Mouse (Mus musculus) MEL (cell line): ENCODE results near the gene Scarb1. TPM values are rescaled to one million over a fixed set of nuclear protein-coding genes. Genes with fewer than 3 reads are reported as not detected.

Experiments
- DNase-seq: peaks from one replicate; pipeline ENCODE4 v3.0.0; 2011; ENCODE audit warnings: low read depth, low spot score
- H3K27ac ChIP-seq: 2 replicates; pipeline ENCODE4 v1.5.1; 2012; ENCODE audit warnings: low read depth, mild to moderate bottlenecking, control low read depth, low read length, moderate library complexity; ENCODE audit not compliant: control insufficient read depth
- H3K27me3 ChIP-seq, 2 experiments: fragments of 150-350 bp in 1 of 2; sonication (generic) in 1 of 2; 2 replicates each; pipeline ENCODE4 v1.6.1; 2012; ENCODE audit warnings: low read length in 2 of 2, mild to moderate bottlenecking in 2 of 2, improper control_type of control experiment in 1 of 2, moderate library complexity in 1 of 2; ENCODE audit not compliant: insufficient read depth in 2 of 2, control insufficient read depth in 1 of 2
- H3K36me3 ChIP-seq, 2 experiments: 2 replicates each; pipeline ENCODE4 v1.6.1; 2012 to 2014; ENCODE audit warnings: low read length in 2 of 2, improper control_type of control experiment in 1 of 2, inconsistent platforms in 1 of 2, mild to moderate bottlenecking in 1 of 2; ENCODE audit not compliant: insufficient read depth in 2 of 2, control insufficient read depth in 1 of 2
- H3K4me1 ChIP-seq, 2 experiments: fragments of 150-350 bp in 1 of 2; sonication (generic) in 1 of 2; 2 replicates each; pipeline ENCODE4 v1.6.1; 2012; ENCODE audit warnings: low read length in 2 of 2, improper control_type of control experiment in 1 of 2, mild to moderate bottlenecking in 1 of 2; ENCODE audit not compliant: insufficient read depth in 2 of 2, control insufficient read depth in 1 of 2
- H3K4me3 ChIP-seq, 2 experiments: fragments of 150-350 bp in 1 of 2; sonication (generic) in 1 of 2; 2 replicates each; pipeline ENCODE4 v1.5.1; 2012; ENCODE audit warnings: low read depth in 2 of 2, low read length in 2 of 2, mild to moderate bottlenecking in 2 of 2, moderate library complexity in 2 of 2, control low read depth in 1 of 2, improper control_type of control experiment in 1 of 2; ENCODE audit not compliant: control insufficient read depth in 1 of 2, insufficient read depth in 1 of 2
- H3K79me2 ChIP-seq: 2 replicates; pipeline ENCODE4 v1.6.1; 2012; ENCODE audit warnings: mild to moderate bottlenecking, low read length, moderate library complexity; ENCODE audit not compliant: control insufficient read depth, poor library complexity, insufficient read depth
- H3K9ac ChIP-seq: 2 replicates; pipeline ENCODE4 v1.6.1; 2012; ENCODE audit warnings: low read depth, mild to moderate bottlenecking, control low read depth, low read length, moderate library complexity; ENCODE audit not compliant: control insufficient read depth, poor library complexity, severe bottlenecking
- H3K9me3 ChIP-seq: fragments of 150-350 bp; sonication (generic); replicated peaks from 2 replicates; pipeline ENCODE4 v1.6.1; 2012; ENCODE audit warnings: mild to moderate bottlenecking, low read length, improper control_type of control experiment, moderate library complexity; ENCODE audit not compliant: insufficient read depth
- BHLHE40 ChIP-seq: IDR thresholded peaks from 2 replicates; pipeline ENCODE4 v1.6.1; 2012; ENCODE audit warnings: low read depth, mild to moderate bottlenecking, inconsistent platforms, low read length, improper control_type of control experiment, borderline replicate concordance
- CHD1 ChIP-seq: IDR thresholded peaks from 2 replicates; pipeline ENCODE4 v1.6.1; 2012; ENCODE audit warnings: low read depth, mild to moderate bottlenecking, inconsistent platforms, low read length, improper control_type of control experiment
- CHD2 ChIP-seq: IDR thresholded peaks from 2 replicates; pipeline ENCODE4 v1.6.1; 2011; ENCODE audit warnings: low read length, improper control_type of control experiment
- E2F4 ChIP-seq: IDR thresholded peaks from 2 replicates; pipeline ENCODE4 v1.6.1; 2011; ENCODE audit warnings: low read depth, low read length, improper control_type of control experiment, borderline replicate concordance
- EP300 ChIP-seq, 2 experiments: IDR thresholded peaks; 2 replicates each; pipeline ENCODE4 v1.6.1; 2011; ENCODE audit warnings: improper control_type of control experiment in 2 of 2, low read length in 2 of 2, low read depth in 1 of 2, mild to moderate bottlenecking in 1 of 2
- ETS1 ChIP-seq: IDR thresholded peaks from 2 replicates; pipeline ENCODE4 v1.6.1; 2012; ENCODE audit warnings: low read depth, mild to moderate bottlenecking, inconsistent platforms, low read length, improper control_type of control experiment, moderate library complexity
- JUND ChIP-seq: IDR thresholded peaks from 2 replicates; pipeline ENCODE4 v1.6.1; 2011; ENCODE audit warnings: low read depth, mild to moderate bottlenecking, improper control_type of control experiment, low read length
- MAFK ChIP-seq: IDR thresholded peaks from 2 replicates; pipeline ENCODE4 v1.6.1; 2011; ENCODE audit warnings: low read depth, mild to moderate bottlenecking, low read length, improper control_type of control experiment, borderline replicate concordance
- MAX ChIP-seq: IDR thresholded peaks from 2 replicates; pipeline ENCODE4 v1.6.1; 2011; ENCODE audit warnings: low read length, improper control_type of control experiment
- MXI1 ChIP-seq: IDR thresholded peaks from 2 replicates; pipeline ENCODE4 v1.6.1; 2011; ENCODE audit warnings: mild to moderate bottlenecking, low read depth, low read length, improper control_type of control experiment
- MYB ChIP-seq: IDR thresholded peaks from 2 replicates; pipeline ENCODE4 v1.6.1; 2011; ENCODE audit warnings: mild to moderate bottlenecking, low read depth, low read length, improper control_type of control experiment
- NRF1 ChIP-seq: IDR thresholded peaks from 2 replicates; pipeline ENCODE4 v1.6.1; 2014; ENCODE audit warnings: low read depth, mild to moderate bottlenecking, inconsistent platforms, low read length, improper control_type of control experiment, moderate library complexity; ENCODE audit not compliant: poor library complexity, insufficient read depth, severe bottlenecking
- POLR2A ChIP-seq, 2 experiments: IDR thresholded peaks; 2 replicates each; pipeline ENCODE4 v1.6.1; 2011 to 2012; ENCODE audit warnings: low read length in 2 of 2, mild to moderate bottlenecking in 2 of 2, control low read depth in 1 of 2, improper control_type of control experiment in 1 of 2, low read depth in 1 of 2, moderate library complexity in 1 of 2; ENCODE audit not compliant: control insufficient read depth in 1 of 2, insufficient read depth in 1 of 2, poor library complexity in 1 of 2
- RAD21 ChIP-seq: IDR thresholded peaks from 2 replicates; pipeline ENCODE4 v1.6.1; 2011; ENCODE audit warnings: mild to moderate bottlenecking, low read depth, low read length, improper control_type of control experiment
- SIN3A ChIP-seq: IDR thresholded peaks from 2 replicates; pipeline ENCODE4 v1.6.1; 2012; ENCODE audit warnings: low read length, improper control_type of control experiment, inconsistent platforms
- SMC3 ChIP-seq: IDR thresholded peaks from 2 replicates; pipeline ENCODE4 v1.6.1; 2011; ENCODE audit warnings: low read depth, low read length, improper control_type of control experiment
- TAL1 ChIP-seq: IDR thresholded peaks from 2 replicates; pipeline ENCODE4 v1.6.1; 2012; ENCODE audit warnings: mild to moderate bottlenecking, inconsistent platforms, low read length, moderate library complexity, mixed read lengths
- TCF12 ChIP-seq: IDR thresholded peaks from 2 replicates; pipeline ENCODE4 v1.6.1; 2014; ENCODE audit warnings: low read depth, mild to moderate bottlenecking, inconsistent platforms, low read length, improper control_type of control experiment, moderate library complexity
- USF2 ChIP-seq, 2 experiments: IDR thresholded peaks; 2 replicates each; pipeline ENCODE4 v1.6.1; 2011 to 2012; ENCODE audit warnings: improper control_type of control experiment in 2 of 2, low read length in 2 of 2, borderline replicate concordance in 1 of 2, inconsistent platforms in 1 of 2, low read depth in 1 of 2, mild to moderate bottlenecking in 1 of 2; ENCODE audit not compliant: insufficient read depth in 1 of 2
- ZC3H11A ChIP-seq: IDR thresholded peaks from 2 replicates; pipeline ENCODE4 v1.6.1; 2012; ENCODE audit warnings: low read depth, mild to moderate bottlenecking, inconsistent platforms, low read length, improper control_type of control experiment
- ZKSCAN1 ChIP-seq: IDR thresholded peaks from 2 replicates; pipeline ENCODE4 v1.6.1; 2012; ENCODE audit warnings: low read depth, mild to moderate bottlenecking, inconsistent platforms, low read length, improper control_type of control experiment, moderate library complexity
- ZNF384 ChIP-seq: IDR thresholded peaks from 2 replicates; pipeline ENCODE4 v1.6.1; 2012; ENCODE audit warnings: low read depth, mild to moderate bottlenecking, inconsistent platforms, low read length, improper control_type of control experiment
- polyA plus RNA-seq, 2 experiments: library from polyadenylated mRNA; stranded (reverse) in 1 of 2; unstranded in 1 of 2; fragments of >175 nt in 1 of 2; fragments of >200 nt in 1 of 2; gene quantifications; 2 replicates each; pipeline versions ENCODE4 v1.2.1 to v1.2.4; 2012; ENCODE audit warnings: low replicate concordance in 2 of 2, low read depth in 1 of 2; ENCODE audit not compliant: insufficient read length in 2 of 2, insufficient read depth in 1 of 2, missing spikeins in 1 of 2
- total RNA-seq: library from RNA; depleted of rRNA; stranded (reverse); fragments of 300-350 nt; gene quantifications from 2 replicates; pipeline ENCODE4 v1.2.3, GENCODE M21; 2012

The Scarb1 gene
- total and polyA plus RNA-seq, 3 experiments = 53.1 to 98.3 TPM; not detected in 1

GRCm38 (mm10) chr5:125332333-125332732 is 8.6 kb downstream of the Scarb1 start:
- no peaks in the 10 kb centered on the region for H3K9me3 ChIP-seq
- no peak for DNase-seq
- no peak overlapping the region for H3K27ac ChIP-seq
- H3K4me1 ChIP-seq = no peaks in the 10 kb centered on the region
- H3K36me3 ChIP-seq = peaks cover 0 to 4% of the 10 kb centered on the region in 2 experiments; a peak in 2 of 4 replicates
- no peak overlapping the region for H3K9ac ChIP-seq
- no peak overlapping the region for H3K4me3 ChIP-seq
- peaks cover 35% of the 10 kb centered on the region for H3K79me2 ChIP-seq
- no peaks in the 10 kb centered on the region for H3K27me3 ChIP-seq
- TF ChIP-seq MAX (no peak), MXI1 (no peak), ETS1 (no peak), EP300 (IDR thresholded peaks at IDR 0.05; ENCODE audit: low read depth in 1 of 2, low read length in 2 of 2) (no peak), MYB (no peak), ZNF384 (no peak), ZC3H11A (no peak)

- Histone ChIP-seq H3K27me3 (no peaks in the 10 kb centered on the region), H3K36me3 (peaks cover 0 to 4% of the 10 kb centered on the region in 2 experiments; a peak in 2 of 4 replicates), H3K9ac (no peak overlapping the region), H3K4me1 (no peaks in the 10 kb centered on the region), H3K9me3 (no peaks in the 10 kb centered on the region), H3K27ac (no peak overlapping the region), H3K4me3 (no peak overlapping the region), H3K79me2 (peaks cover 30% of the 10 kb centered on the region)
- TF ChIP-seq MXI1 (no peak), ETS1 (no peak), TCF12 (no peak), SMC3 (no peak), EP300 (IDR thresholded peaks at IDR 0.05; ENCODE audit: low read depth in 1 of 2, low read length in 2 of 2) (no peak), MAX (no peak), E2F4 (no peak), CHD2 (no peak)
- no peak for DNase-seq
Observed at GRCm38 (mm10) chr5:125331811-125332210, 9.1 kb downstream of the Scarb1 start.

DNA sequence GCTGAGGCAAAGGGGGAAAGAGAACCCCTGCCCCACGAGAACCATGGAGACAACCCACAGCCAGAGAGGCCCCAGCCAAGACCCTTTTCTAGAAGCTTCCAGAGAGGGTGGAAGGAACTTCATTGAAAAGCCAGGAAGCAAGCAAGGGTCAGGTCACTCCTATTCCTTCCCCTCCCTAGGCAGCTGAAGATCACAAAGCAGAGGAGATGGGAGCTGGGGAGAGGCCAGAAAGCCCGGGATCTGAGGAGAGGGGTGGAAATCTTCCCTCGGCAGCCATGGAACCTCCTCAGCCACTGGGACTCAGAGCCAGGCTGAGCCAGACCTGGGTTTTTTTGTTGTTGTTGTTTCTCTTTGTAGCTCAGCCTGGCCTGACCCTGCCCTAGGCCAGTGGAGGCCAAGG is 9.8 kb downstream of the Scarb1 start:
- Histone ChIP-seq H3K79me2 (peaks cover 29% of the 10 kb centered on the region), H3K9me3 (no peaks in the 10 kb centered on the region), H3K36me3 (peaks cover 0 to 3% of the 10 kb centered on the region in 2 experiments; a peak in 2 of 4 replicates), H3K27me3 (no peaks in the 10 kb centered on the region), H3K4me1 (no peaks in the 10 kb centered on the region), H3K27ac (no peak overlapping the region), H3K9ac (no peak overlapping the region), H3K4me3 (no peak overlapping the region)
- DNase-seq = no peak
- TF ChIP-seq SIN3A = no peak
- no peak for TF ChIP-seq MAFK
- no peak for TF ChIP-seq ZNF384
- TF ChIP-seq RAD21 = no peak
- no peak for TF ChIP-seq BHLHE40
- no peak for TF ChIP-seq JUND
- TF ChIP-seq ZKSCAN1 = no peak
- no peak for TF ChIP-seq E2F4
- TF ChIP-seq NRF1 = no peak
- no peak for TF ChIP-seq ETS1
- no peak for TF ChIP-seq SMC3
- no peak for TF ChIP-seq USF2 (IDR thresholded peaks at IDR 0.05; ENCODE audit: borderline replicate concordance in 1 of 2, insufficient read depth in 1 of 2, low read depth in 1 of 2, low read length in 2 of 2)
- no peak for TF ChIP-seq TAL1
- TF ChIP-seq MAX = no peak
- TF ChIP-seq POLR2A (IDR thresholded peaks at IDR 0.05; ENCODE audit: control insufficient read depth in 1 of 2, insufficient read depth in 1 of 2, low read depth in 1 of 2, low read length in 2 of 2, poor library complexity in 1 of 2) = no peak
- no peak for TF ChIP-seq CHD1
